Mouse (Mus musculus) cerebellum, postnatal 36 days (tissue): ENCODE data around the gene Fam83f.
"Not testable (repeated sequence)": the region's sequence is repeated elsewhere in the genome, so short reads cannot be mapped to it uniquely, and the experiment has no call there.

Experiments
- DNase-seq, 2 experiments: peaks; one replicate each; pipeline ENCODE4 v3.0.0; 2021 to 2022; ENCODE audit warnings: mixed read lengths in 2 of 2

Fam83f gene

GRCm38 (mm10) chr15:80707088-80707487 is 35.4 kb downstream of the Fam83f start:
- DNase-seq: peak; percentile 30 to 39

GRCm38 (mm10) chr15:80709593-80709992 is 37.9 kb downstream of the Fam83f start:
- peak; percentile 60 for DNase-seq

GRCm38 (mm10) chr15:80710257-80710607 is 38.6 kb downstream of the Fam83f start:
- no peak for DNase-seq

- peak; percentile 98 to 99 for DNase-seq
These were observed 39.1 kb downstream of the Fam83f start, which contains the start of gene Tnrc6b for GRCm38 (mm10) chr15:80710608-80711363. Gene Tnrc6b, plus strand, starts transcription at chr15:80711313.

- peak; percentile 60 to 67 for DNase-seq
These were observed 39.9 kb downstream of the Fam83f start for GRCm38 (mm10) chr15:80711401-80712151.

DNA sequence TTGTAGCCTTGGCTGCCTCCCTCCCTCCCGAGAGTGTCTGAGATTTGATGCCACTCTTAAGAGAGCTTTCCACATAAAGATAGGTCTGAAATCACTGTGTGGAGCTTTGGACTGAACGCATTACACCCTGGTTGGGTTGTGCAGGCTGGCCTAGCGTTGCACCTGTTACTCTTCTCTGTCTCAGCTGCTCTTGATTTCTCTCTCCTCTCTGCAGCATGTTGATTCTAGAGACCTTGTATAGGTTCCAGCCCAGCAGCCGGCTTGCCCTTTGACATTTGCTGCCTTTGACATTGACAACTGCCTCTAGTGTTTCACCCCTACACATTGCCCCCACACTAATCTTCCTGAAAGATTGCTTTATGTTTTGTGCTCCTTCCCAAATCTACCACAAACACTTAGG is 42.7 kb downstream of the Fam83f start:
- DNase-seq: no peak

DNA sequence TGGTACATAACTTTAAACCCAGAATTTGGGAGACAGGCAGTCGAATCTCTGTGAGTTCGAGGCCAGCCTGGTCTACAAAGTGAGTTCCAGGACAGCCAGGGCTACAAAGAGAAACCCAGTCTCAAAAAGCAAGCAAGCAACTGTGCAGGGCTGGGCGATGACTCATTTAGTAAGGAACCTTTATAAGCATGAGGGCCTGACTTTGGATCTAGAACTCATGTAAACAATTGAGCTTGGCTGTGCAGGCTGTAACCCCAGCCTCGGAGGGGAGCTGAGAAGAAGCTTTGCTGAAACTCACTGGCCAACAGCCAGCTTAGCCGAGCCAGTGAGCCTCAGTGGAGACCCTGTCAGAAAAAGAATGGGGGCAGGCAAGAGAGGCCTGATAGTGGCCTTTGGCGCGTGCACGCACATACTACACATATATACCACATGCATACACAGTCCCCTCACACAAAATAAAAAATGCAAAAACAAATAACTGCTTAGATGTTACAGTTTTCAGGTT is 45.0 kb downstream of the Fam83f start:
- no peak for DNase-seq

DNA sequence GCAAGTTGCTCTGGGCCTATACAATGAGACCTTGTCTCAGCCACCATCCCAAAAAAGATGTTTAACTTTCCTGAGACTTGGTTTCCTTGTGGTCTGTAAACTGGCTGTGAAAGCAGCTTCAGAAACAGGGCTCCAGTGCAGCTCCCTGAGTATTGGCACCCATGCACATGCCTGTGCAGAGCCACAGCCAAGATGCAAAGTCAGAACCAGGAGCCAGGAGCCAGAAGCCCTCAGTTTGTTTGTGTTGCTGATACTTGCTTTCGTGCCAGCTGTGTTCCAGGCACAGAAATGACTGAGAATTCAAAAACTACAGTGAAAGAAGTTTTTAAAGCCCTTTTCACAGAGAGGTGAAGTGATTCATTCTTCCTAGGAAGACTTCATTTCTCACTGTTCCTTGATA is 45.8 kb downstream of the Fam83f start:
- no peak for DNase-seq

GRCm38 (mm10) chr15:80720249-80720648 is 48.6 kb downstream of the Fam83f start:
- no peak for DNase-seq

- DNase-seq: no peak
These were observed 50.2 kb downstream of the Fam83f start for GRCm38 (mm10) chr15:80721861-80722260.

- no peak for DNase-seq
These were observed 50.7 kb downstream of the Fam83f start for GRCm38 (mm10) chr15:80722366-80722765.

- no peak for DNase-seq
These were observed 57.8 kb downstream of the Fam83f start for GRCm38 (mm10) chr15:80729477-80729876.

- DNase-seq: no peak
These were observed 59.4 kb downstream of the Fam83f start for GRCm38 (mm10) chr15:80731043-80731442.

DNA sequence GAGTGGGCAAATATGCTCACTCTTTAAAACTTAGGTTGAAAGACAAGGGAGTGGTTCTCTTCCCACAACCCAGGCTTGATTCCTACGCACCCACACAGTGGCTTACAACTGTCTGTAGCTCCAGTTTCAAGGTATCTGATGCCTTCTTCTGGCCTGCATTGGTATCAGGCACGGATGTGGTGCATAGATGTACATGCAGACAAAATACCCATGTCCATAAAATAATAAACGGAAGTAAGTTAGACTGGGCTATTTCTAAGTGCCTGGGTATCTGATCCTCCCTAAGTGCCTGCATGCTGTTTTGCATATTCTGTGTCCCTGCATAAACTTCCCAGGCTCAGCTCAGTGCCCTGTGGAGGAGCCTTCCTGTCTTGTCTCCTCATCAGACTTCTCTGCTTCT is 59.9 kb downstream of the Fam83f start:
- DNase-seq: no peak

- DNase-seq: peak in 1 of 2 experiments; percentile 9
These were observed 60.8 kb downstream of the Fam83f start for GRCm38 (mm10) chr15:80732266-80733030.

DNA sequence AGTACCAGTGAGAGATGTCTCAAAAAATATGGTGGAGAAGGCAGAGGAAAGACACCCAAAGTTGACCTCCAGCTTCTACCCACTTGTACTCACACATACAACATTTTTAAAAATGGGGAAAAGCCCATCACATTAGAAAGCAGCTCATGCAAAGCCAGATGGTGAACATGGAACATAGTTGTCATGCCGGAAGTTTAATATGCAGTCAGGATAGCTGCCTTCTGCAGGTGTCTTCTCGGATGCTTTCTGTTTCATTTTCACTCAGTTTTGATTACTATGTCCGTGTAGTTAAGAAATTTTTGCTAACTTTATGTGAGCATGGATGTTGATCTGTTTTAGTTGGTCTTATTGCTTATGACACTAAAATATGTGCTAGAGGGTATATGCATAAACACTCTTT is 63.7 kb downstream of the Fam83f start:
- no peak for DNase-seq

- not testable (repeated sequence) for DNase-seq
These were observed 64.1 kb downstream of the Fam83f start for GRCm38 (mm10) chr15:80735708-80736107.

GRCm38 (mm10) chr15:80736553-80736952 is 64.9 kb downstream of the Fam83f start:
- DNase-seq: no peak

- DNase-seq: no peak
These were observed 66.6 kb downstream of the Fam83f start for GRCm38 (mm10) chr15:80738244-80738643.

DNA sequence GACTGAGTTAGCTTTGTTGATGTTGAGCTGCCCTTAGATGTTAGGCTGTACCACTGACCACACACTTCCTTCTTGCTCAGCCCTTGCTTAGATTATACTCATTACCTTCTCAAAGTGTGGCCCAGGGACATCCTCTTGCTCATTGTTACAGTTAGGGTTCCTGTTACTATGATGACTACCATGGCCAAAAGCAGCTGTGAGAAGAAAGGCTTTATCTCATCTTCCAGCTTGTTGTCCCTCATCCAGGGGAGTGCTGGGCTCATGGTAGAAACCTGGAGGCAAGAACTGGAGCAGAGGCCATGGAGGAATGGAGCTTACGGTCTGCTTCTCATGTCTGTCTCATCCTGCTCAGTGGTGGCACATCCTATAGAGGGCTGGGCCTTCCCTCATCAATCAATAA is 68.3 kb downstream of the Fam83f start:
- DNase-seq: no peak

- DNase-seq: no peak
These were observed 70.2 kb downstream of the Fam83f start for GRCm38 (mm10) chr15:80741836-80742235.

- DNase-seq: no peak
These were observed 71.4 kb downstream of the Fam83f start for GRCm38 (mm10) chr15:80742991-80743474.

DNA sequence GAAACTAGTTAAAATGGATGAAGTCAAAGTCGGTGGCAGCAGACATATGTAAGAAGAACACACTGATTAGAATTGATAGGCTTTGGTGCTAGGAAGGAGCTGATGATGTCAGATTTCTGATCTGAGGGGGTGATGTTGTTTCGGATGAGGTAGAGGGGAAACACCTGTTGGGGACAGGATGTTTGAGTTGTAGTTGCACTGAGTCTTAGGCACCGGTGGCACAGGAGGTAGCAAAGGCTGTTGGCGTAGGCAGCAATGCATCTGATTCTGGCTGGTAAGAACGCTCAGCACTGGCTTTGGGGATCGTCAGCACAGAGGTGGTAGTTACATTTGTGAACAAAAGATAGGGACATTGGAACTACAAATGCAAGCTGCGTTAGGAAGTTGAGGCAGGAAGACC is 72.0 kb downstream of the Fam83f start:
- DNase-seq: no peak
